Mouse (Mus musculus): ENCODE data around the gene Larp1.

DNA sequence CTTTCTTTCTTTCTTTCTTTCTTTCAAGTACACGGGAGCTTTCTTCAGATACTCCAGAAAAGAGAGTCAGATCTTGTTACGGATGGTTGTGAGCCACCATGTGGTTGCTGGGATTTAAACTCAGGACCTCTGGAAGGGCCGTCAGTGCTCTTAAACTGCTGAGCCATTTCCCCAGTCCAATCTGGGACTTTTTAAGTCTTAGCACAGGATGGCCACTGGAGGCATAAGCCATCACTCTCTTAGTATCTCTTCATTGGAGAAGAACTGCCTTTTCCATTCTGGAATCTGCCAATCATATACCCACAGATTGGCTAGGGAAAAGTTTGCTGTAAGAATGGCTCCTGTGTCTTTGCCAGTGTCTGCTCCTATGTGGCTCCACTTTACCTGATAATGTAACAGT lies 98.1 kb downstream of the Larp1 start:
- TF ChIP-seq HCFC1 (IDR thresholded peaks at IDR 0.05; ENCODE audit: borderline replicate concordance, insufficient read depth, low read length), result no peak
- peak; percentile 27; the same call in 1 of the 2 replicates for TF ChIP-seq MAFK (IDR thresholded peaks at IDR 0.05; ENCODE audit: insufficient read depth, low read depth, low read length)
- no peak for TF ChIP-seq ZC3H11A (IDR thresholded peaks at IDR 0.05; ENCODE audit: borderline replicate concordance, low read depth, low read length)
- no peak for TF ChIP-seq ZNF384 (IDR thresholded peaks at IDR 0.05; ENCODE audit: low read depth, low read length)
- no peak for TF ChIP-seq CHD2 (IDR thresholded peaks at IDR 0.05; ENCODE audit: low read depth, low read length)
